Mouse (Mus musculus) liver, embryonic 15.5 days (tissue): Measurements from ENCODE around the gene Cacna1b. TPM values are rescaled to one million over a fixed set of nuclear protein-coding genes. Genes with fewer than 3 reads are reported as not detected.

Experiments used
- polyA plus RNA-seq: library from polyadenylated mRNA; unstranded; fragments of >200 nt; fragmentation: Nextera tagmentation; extraction: Ambion mirVana; gene quantifications from 2 replicates; pipeline ENCODE4 v1.2.1, GENCODE M21; 2015

Cacna1b gene
- polyA plus RNA-seq, 1 experiment from 2014 or later = 0.02 TPM

Other genes with a start within 250 kb of the Cacna1b start
- 13.4 and 13.8 TPM in 2 replicates for gene Ehmt1, start 156.5 kb upstream of the Cacna1b start, polyA plus RNA-seq
- gene Arrdc1, start 172.1 kb upstream of the Cacna1b start, polyA plus RNA-seq = 17.5 and 18.6 TPM in 2 replicates
- 9.8 and 10.7 TPM in 2 replicates for gene Zmynd19, start 186.6 kb upstream of the Cacna1b start, polyA plus RNA-seq
- 8.0 and 8.3 TPM in 2 replicates for gene Dph7, start 199.2 kb upstream of the Cacna1b start, polyA plus RNA-seq
- gene Mrpl41, start 211.9 kb upstream of the Cacna1b start, polyA plus RNA-seq = 62.6 and 69.8 TPM in 2 replicates
- 12.2 and 13.5 TPM in 2 replicates for gene Pnpla7, start 212.9 kb upstream of the Cacna1b start, polyA plus RNA-seq